Mouse (Mus musculus) neutrophil, adult 5-6 weeks (primary cell): Measurements from ENCODE around the gene Lypla2. TPM values are rescaled to one million over a fixed set of nuclear protein-coding genes. Genes with fewer than 3 reads are reported as not detected.
"Not testable (repeated sequence)": the region's sequence is repeated elsewhere in the genome, so short reads cannot be mapped to it uniquely, and the experiment has no call there.

Experiments used
- ATAC-seq: fragments of 151-379, 151-347 bp; 2 replicates; pipeline ENCODE4 v1.8.0; 2017; ENCODE audit warnings: mild to moderate bottlenecking, moderate TSS enrichment; ENCODE audit not compliant: insufficient number of reproducible peaks, poor library complexity, low FRiP score, severe bottlenecking; ENCODE audit errors: extremely low read depth
- total RNA-seq: library from RNA; stranded (forward); fragments of 200-1000 nt; gene quantifications from 2 replicates; pipeline ENCODE4 v1.2.3, GENCODE M21; 2017

Gene Lypla2
- total RNA-seq, 1 experiment from 2014 or later = 41.0 TPM

DNA sequence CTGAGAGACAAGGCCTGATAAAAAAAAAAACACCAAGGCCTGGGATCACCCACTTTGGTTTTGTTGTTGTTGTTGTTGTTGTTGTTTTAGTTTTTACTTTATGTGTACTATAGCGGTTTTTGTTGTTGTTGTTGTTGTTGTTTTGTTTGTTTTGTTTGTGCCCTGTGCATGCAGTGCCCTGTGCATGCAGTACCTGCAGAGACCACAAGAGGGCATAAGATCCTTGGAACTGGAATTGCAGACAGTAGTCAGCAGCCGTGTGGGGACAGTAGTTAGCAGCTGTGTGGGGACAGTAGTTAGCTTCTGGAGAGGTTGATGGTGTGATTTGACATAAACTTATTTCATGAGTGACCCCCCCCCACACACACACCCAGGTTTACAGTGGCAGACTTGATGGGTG, 18.2 kb downstream of the Lypla2 start:
- ATAC-seq = peak; percentile 69; the same call in 1 of the 2 replicates

DNA sequence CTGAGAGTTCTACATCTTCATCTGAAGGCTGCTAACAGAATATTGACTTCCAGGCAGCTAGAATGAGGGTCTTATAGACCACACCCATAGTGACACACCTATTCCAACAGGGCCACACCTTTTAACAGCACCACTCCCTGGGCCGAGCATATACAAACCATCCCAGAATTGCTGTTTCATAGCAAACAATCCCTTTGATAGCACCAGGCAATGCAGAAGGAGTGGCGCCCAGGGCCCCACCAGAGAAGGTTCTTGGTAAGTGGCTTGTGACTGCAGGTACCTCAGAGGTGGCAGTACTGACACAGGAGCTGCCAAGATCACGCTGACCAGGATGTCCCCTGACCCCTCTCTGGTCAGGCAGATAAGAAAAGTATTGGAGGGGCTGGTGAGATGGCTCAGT, 19.2 kb downstream of the Lypla2 start:
- no peak for ATAC-seq

DNA sequence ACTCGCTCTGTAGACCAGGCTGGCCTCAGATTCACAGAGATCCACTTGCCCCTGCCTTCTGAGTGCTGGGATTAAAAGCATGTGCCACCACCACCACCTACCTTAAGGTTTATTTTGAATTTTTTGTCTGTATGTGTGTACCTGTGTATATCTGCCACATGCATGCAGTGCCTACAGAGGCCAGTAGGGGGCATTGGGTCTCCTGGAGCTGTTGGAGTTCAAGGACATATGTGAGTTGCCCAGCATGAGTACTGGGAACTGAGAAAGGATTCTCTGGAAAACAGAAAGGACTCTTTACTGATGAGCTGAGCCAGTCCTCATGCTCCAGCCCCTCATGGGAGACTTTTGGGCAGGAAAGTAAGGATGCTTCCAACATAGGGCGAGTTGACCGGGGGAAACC, 20.9 kb downstream of the Lypla2 start:
- no peak for ATAC-seq

DNA sequence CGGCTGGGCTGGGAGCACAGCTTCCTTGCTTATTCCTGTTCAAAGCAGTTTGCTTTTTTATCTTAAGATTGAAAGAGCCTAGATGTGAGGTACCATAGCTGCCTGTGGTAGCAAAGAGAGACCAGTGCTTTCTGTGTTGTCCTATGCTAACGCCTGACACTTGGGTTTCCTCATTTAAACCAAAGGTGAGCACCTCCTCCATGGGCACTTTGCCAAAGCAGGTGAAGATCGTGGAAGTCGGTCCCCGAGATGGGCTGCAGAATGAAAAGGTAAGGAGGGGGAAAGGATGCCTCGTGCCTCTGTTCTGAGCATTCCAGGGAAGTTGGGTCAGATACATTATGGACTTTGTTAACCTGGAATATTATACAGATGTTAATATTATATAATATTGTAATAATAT, 22.1 kb downstream of the Lypla2 start:
- ATAC-seq = no peak

DNA sequence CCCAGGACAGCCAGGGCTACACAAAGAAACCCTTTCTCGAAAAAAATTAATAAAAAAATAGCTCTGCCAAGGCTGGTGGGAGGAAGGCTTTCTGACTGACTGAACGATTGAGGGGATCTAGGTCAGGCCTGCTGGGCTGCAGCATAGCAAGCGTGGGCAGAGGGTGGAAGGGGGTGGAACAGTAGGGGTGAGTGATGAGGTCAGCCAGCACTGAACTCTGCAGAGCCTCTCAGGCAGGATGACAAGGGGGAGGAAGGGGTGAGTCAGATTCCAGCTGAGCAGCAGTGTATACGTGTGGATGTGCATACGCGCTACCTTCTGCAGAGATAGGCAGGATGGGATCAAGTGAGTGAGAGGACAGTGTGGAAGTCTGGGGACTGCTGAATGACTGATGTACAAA, 22.5 kb downstream of the Lypla2 start:
- ATAC-seq = no peak

GRCm38 (mm10) chr4:135949475-135949874, 23.0 kb downstream of the Lypla2 start:
- no peak for ATAC-seq

GRCm38 (mm10) chr4:135948142-135948541, 24.3 kb downstream of the Lypla2 start:
- no peak for ATAC-seq

DNA sequence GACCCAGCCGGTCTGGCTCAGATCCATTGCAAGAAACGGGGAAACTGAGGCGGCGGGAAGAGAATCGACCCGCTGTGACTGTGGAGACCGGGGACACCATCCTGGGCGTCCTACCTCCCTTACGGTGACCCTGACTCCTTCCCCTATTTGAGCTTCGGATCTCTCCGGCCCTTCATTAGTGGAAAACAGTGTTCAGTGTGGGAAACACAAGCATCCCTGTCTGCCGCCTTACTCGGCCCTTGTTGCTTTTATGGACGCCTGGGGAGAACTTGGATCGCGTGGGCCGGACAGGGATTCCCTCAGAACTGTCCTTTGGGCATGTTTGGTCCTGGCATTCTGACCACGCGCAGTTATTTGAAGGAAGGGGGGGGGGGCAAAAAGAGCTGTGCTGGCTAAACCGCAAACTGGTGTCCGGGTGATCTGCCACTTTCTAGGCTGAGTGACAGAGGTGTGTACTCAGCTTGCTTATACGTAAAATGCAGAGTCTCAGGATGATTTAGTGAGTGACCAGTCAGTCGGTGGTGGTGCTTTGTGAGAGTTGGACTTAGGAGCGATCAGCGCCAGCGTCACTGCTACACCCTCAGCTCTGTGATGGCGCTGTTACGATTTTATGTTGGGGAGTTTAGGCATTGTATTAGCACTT, 25.6 kb downstream of the Lypla2 start:
- ATAC-seq = no peak

DNA sequence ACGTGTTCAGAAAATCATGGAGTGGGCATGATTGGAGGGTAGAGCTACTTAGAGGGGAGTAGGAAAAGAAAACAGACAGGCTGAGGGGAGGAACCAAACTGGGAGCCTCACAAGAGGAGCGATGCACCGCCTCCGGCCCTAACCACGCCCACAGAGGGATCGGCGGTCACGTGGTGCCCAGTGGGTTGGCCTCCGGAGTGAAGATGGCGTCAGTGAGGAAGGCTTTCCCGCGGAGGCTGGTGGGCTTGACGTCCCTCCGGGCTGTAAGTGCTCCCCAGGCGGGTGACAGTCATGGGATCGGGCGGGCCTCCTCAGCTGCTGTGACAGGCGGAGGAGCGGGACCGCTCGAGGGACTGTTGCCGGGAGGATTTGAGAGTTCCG, 26.2 kb downstream of the Lypla2 start, which contains the start of gene Hmgcl:
Gene Hmgcl (plus strand): TSS at position 171 of the 381 bp plus-strand sequence.
- peak; percentile 93 for ATAC-seq

- peak; percentile 46 for ATAC-seq
Measured at GRCm38 (mm10) chr4:135945706-135946105, 26.7 kb downstream of the Lypla2 start.

DNA sequence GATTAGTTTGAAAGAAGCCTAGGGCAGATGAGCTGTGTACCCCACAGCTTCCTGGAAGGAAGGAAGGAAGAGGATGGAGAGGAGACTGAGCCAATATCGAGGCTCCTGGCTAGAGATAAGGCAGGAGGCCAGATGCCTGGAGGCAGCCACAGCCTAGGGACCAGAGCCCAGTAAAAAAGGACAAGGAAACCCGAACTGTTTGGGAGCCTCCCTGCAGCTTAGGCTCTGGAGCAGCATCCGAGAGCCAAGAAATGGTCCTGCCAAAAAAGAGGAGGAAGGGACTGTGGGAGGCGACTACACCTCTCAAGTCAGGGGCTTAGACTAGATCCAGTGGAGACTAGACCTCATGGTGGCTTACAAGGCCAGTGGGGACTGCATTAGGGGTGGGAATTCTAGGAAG, 29.0 kb downstream of the Lypla2 start:
- no peak for ATAC-seq

GRCm38 (mm10) chr4:135942193-135942592, 30.2 kb downstream of the Lypla2 start:
- no peak for ATAC-seq

DNA sequence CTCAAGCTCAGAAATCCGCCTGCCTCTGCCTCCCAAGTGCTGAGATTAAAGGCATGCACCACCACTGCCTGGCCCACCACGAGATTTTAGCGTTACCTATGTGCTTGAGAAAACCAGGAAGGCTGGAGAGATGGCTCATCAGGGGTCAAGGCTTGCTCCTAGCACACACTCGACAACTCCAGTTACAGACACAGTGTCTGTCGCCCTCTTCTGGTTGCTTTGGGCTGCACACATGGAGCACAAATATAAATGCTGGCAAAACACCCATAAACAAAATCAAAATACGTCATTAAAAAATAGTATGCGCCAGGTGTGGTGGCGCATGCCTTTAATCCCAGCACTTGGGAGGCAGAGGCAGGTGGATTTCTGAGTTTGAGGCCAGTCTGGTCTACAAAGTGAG, 31.4 kb downstream of the Lypla2 start:
- not testable (repeated sequence) for ATAC-seq

GRCm38 (mm10) chr4:135938858-135939257, 33.6 kb downstream of the Lypla2 start:
- no peak for ATAC-seq

- no peak for ATAC-seq
Measured at GRCm38 (mm10) chr4:135935502-135935901, 36.9 kb downstream of the Lypla2 start.

- no peak for ATAC-seq
Measured at GRCm38 (mm10) chr4:135934708-135935500, 37.5 kb downstream of the Lypla2 start.

- ATAC-seq = peak; percentile 80; the same call in 1 of the 2 replicates
Measured at GRCm38 (mm10) chr4:135931832-135932231, 40.6 kb downstream of the Lypla2 start.

GRCm38 (mm10) chr4:135930239-135930638, 42.2 kb downstream of the Lypla2 start:
- no peak for ATAC-seq

GRCm38 (mm10) chr4:135929828-135930227, 42.6 kb downstream of the Lypla2 start:
- no peak for ATAC-seq

DNA sequence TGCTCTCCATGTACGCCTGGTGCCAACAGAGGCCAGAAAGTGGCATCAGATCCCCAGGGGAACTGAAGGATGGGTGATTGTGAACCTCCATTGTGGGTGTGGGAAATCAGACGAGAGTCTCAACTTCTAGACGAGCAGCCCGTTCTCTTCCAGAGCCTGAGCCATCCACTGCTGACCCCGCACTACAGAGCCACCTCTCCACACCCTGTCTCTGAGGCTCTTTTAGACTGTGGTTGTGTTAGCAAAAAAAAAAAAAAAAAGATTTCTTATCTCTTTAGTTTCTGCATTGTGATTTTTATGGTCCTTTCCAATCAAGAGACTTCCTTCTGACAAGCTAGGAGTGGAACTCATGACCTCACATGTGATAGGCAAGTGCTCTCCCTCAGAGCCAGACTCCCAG, 43.0 kb downstream of the Lypla2 start:
- no peak for ATAC-seq
